Mouse (Mus musculus) embryonic facial prominence, embryonic 15.5 days (tissue): Measurements from ENCODE around the gene Upp2. TPM values are rescaled to one million over a fixed set of nuclear protein-coding genes. Genes with fewer than 3 reads are reported as not detected.

ENCODE experiments used
- ATAC-seq: fragments of 200-750 bp; cut with Nextera tagmentation; 2 replicates; pipeline ENCODE4 v1.8.0; 2017; ENCODE audit warnings: low read depth, moderate TSS enrichment; ENCODE audit not compliant: insufficient number of reproducible peaks, low FRiP score, low TSS enrichment
- H3K27ac ChIP-seq: fragments of 300-500 bp; sonication (generic); replicated peaks from 2 replicates; pipeline ENCODE4 v1.5.1; 2015; ENCODE audit warnings: mild to moderate bottlenecking, inconsistent platforms
- H3K27me3 ChIP-seq: fragments of 300-500 bp; sonication (generic); 2 replicates; pipeline ENCODE4 v1.6.1; 2015; ENCODE audit warnings: inconsistent platforms
- H3K36me3 ChIP-seq: fragments of 300-500 bp; sonication (generic); 2 replicates; pipeline ENCODE4 v1.6.1; 2015; ENCODE audit warnings: mild to moderate bottlenecking, inconsistent platforms
- H3K4me1 ChIP-seq: fragments of 300-500 bp; sonication (generic); 2 replicates; pipeline ENCODE4 v1.6.1; 2015; ENCODE audit warnings: inconsistent platforms
- H3K4me2 ChIP-seq: fragments of 300-500 bp; sonication (generic); replicated peaks from 2 replicates; pipeline ENCODE4 v1.6.1; 2015; ENCODE audit warnings: mild to moderate bottlenecking, inconsistent platforms
- H3K4me3 ChIP-seq: fragments of 300-500 bp; sonication (generic); replicated peaks from 2 replicates; pipeline ENCODE4 v1.5.1; 2015; ENCODE audit warnings: mild to moderate bottlenecking, inconsistent platforms
- H3K9ac ChIP-seq: fragments of 300-500 bp; sonication (generic); 2 replicates; pipeline ENCODE4 v1.6.1; 2015; ENCODE audit warnings: inconsistent platforms
- H3K9me3 ChIP-seq: fragments of 300-500 bp; sonication (generic); replicated peaks from 2 replicates; pipeline ENCODE4 v1.6.1; 2016; ENCODE audit warnings: inconsistent platforms
- WGBS: fragments of 180-500 bp; shearing (Covaris S2); methylation state at CpG from one replicate; pipeline ENCODE4 v1.1.7; 2015; 5-methylcytosine and 5-hydroxymethylcytosine counted together
- polyA plus RNA-seq: library from polyadenylated mRNA; unstranded; fragments of >200 nt; fragmentation: Nextera tagmentation; extraction: Ambion mirVana; gene quantifications from 2 replicates; pipeline ENCODE4 v1.2.1, GENCODE M21; 2015

Upp2 gene
- polyA plus RNA-seq, 1 experiment from 2014 or later, result 11.0 TPM

- WGBS, result 65% methylated on average over 4 of the region's 4 CpGs
Measured at GRCm38 (mm10) chr2:58711049-58711448, 144.0 kb downstream of the Upp2 start.

GRCm38 (mm10) chr2:58711491-58711890 is 144.4 kb downstream of the Upp2 start:
- Histone ChIP-seq H3K4me2 (no peak overlapping the region), H3K4me3 (no peak overlapping the region), H3K4me1 (peaks cover 31% of the 10 kb centered on the region), H3K36me3 (no peaks in the 10 kb centered on the region), H3K27ac (peak overlapping the region; percentile 81), H3K9ac (no peak overlapping the region), H3K9me3 (no peaks in the 10 kb centered on the region), H3K27me3 (no peaks in the 10 kb centered on the region)
- ATAC-seq, result 0 out of 2 replicates have a peak, but pooled peaks have one; percentile 25
- WGBS, result 36% methylated on average over 2 of the region's 2 CpGs

More at GRCm38 (mm10) chr2:58711049-58711448, 144.0 kb downstream of the Upp2 start:
- no peak overlapping the region for H3K9ac ChIP-seq
- H3K27me3 ChIP-seq, result no peaks in the 10 kb centered on the region
- peak overlapping the region; percentile 81 for H3K27ac ChIP-seq
- H3K36me3 ChIP-seq, result no peaks in the 10 kb centered on the region
- no peak for ATAC-seq
- H3K4me1 ChIP-seq, result peaks cover 31% of the 10 kb centered on the region
- H3K9me3 ChIP-seq, result no peaks in the 10 kb centered on the region
- no peak overlapping the region for H3K4me2 ChIP-seq
- no peak overlapping the region for H3K4me3 ChIP-seq

- Histone ChIP-seq H3K4me1 (peaks cover 31% of the 10 kb centered on the region), H3K27ac (peak overlapping the region; percentile 81), H3K4me2 (no peak overlapping the region), H3K36me3 (no peaks in the 10 kb centered on the region), H3K9me3 (no peaks in the 10 kb centered on the region), H3K27me3 (no peaks in the 10 kb centered on the region), H3K4me3 (no peak overlapping the region), H3K9ac (no peak overlapping the region)
- ATAC-seq, result peak; percentile 65
- WGBS, result 13% methylated on average over 5 of the region's 5 CpGs
Measured at GRCm38 (mm10) chr2:58711935-58712334, 144.8 kb downstream of the Upp2 start.

- ATAC-seq, result no peak
- H3K4me1 ChIP-seq, result no peaks in the 10 kb centered on the region
- H3K27ac ChIP-seq, result no peak overlapping the region
- no peaks in the 10 kb centered on the region for H3K27me3 ChIP-seq
- 43% methylated on average over 3 of the region's 3 CpGs for WGBS
- no peaks in the 10 kb centered on the region for H3K36me3 ChIP-seq
- no peaks in the 10 kb centered on the region for H3K9me3 ChIP-seq
- no peak overlapping the region for H3K4me2 ChIP-seq
- no peak overlapping the region for H3K9ac ChIP-seq
- no peak overlapping the region for H3K4me3 ChIP-seq
Measured at GRCm38 (mm10) chr2:58717898-58718297, 150.8 kb downstream of the Upp2 start.

- ATAC-seq, result no peak
- 30% methylated on average over 4 of the region's 4 CpGs for WGBS
Measured at GRCm38 (mm10) chr2:58737192-58737820, 170.2 kb downstream of the Upp2 start.

GRCm38 (mm10) chr2:58741213-58741612 is 174.1 kb downstream of the Upp2 start:
- no peak overlapping the region for H3K4me3 ChIP-seq
- H3K4me2 ChIP-seq, result no peak overlapping the region
- no peak overlapping the region for H3K9ac ChIP-seq
- no peaks in the 10 kb centered on the region for H3K4me1 ChIP-seq
- H3K9me3 ChIP-seq, result no peaks in the 10 kb centered on the region
- no peak for ATAC-seq
- H3K36me3 ChIP-seq, result no peaks in the 10 kb centered on the region
- H3K27ac ChIP-seq, result no peak overlapping the region
- H3K27me3 ChIP-seq, result no peaks in the 10 kb centered on the region
- 87% methylated on average over 1 of the region's 1 CpGs for WGBS

More at GRCm38 (mm10) chr2:58737192-58737820, 170.2 kb downstream of the Upp2 start:
- Histone ChIP-seq H3K27ac (no peak overlapping the region), H3K9ac (no peak overlapping the region), H3K36me3 (no peaks in the 10 kb centered on the region), H3K27me3 (no peaks in the 10 kb centered on the region), H3K9me3 (no peaks in the 10 kb centered on the region), H3K4me2 (no peak overlapping the region), H3K4me1 (no peaks in the 10 kb centered on the region), H3K4me3 (no peak overlapping the region)

GRCm38 (mm10) chr2:58742026-58742425 is 174.9 kb downstream of the Upp2 start:
- ATAC-seq, result no peak
- 88% methylated on average over 4 of the region's 4 CpGs for WGBS
- no peaks in the 10 kb centered on the region for H3K36me3 ChIP-seq
- no peak overlapping the region for H3K4me3 ChIP-seq
- H3K9ac ChIP-seq, result no peak overlapping the region
- no peaks in the 10 kb centered on the region for H3K4me1 ChIP-seq
- H3K4me2 ChIP-seq, result no peak overlapping the region
- no peaks in the 10 kb centered on the region for H3K9me3 ChIP-seq
- H3K27ac ChIP-seq, result no peak overlapping the region
- H3K27me3 ChIP-seq, result no peaks in the 10 kb centered on the region

- no peak for ATAC-seq
- Histone ChIP-seq H3K9ac (no peak overlapping the region), H3K27ac (no peak overlapping the region), H3K4me2 (no peak overlapping the region), H3K4me1 (no peaks in the 10 kb centered on the region), H3K27me3 (no peaks in the 10 kb centered on the region), H3K36me3 (no peaks in the 10 kb centered on the region), H3K9me3 (no peaks in the 10 kb centered on the region), H3K4me3 (no peak overlapping the region)
- 63% methylated on average over 3 of the region's 3 CpGs for WGBS
Measured at GRCm38 (mm10) chr2:58743446-58743845, 176.3 kb downstream of the Upp2 start.

GRCm38 (mm10) chr2:58747483-58748229 is 180.6 kb downstream of the Upp2 start:
- no peaks in the 10 kb centered on the region for H3K4me1 ChIP-seq
- ATAC-seq, result no peak
- no peak overlapping the region for H3K4me2 ChIP-seq
- H3K27me3 ChIP-seq, result no peaks in the 10 kb centered on the region
- H3K9ac ChIP-seq, result no peak overlapping the region
- no peak overlapping the region for H3K4me3 ChIP-seq
- no peaks in the 10 kb centered on the region for H3K9me3 ChIP-seq
- 62% methylated on average over 11 of the region's 11 CpGs for WGBS
- H3K27ac ChIP-seq, result no peak overlapping the region
- no peaks in the 10 kb centered on the region for H3K36me3 ChIP-seq

- Histone ChIP-seq H3K27me3 (no peaks in the 10 kb centered on the region), H3K9me3 (no peaks in the 10 kb centered on the region), H3K9ac (no peak overlapping the region), H3K4me2 (no peak overlapping the region), H3K36me3 (no peaks in the 10 kb centered on the region), H3K4me1 (no peaks in the 10 kb centered on the region), H3K27ac (no peak overlapping the region), H3K4me3 (no peak overlapping the region)
- WGBS, result 75% methylated on average over 5 of the region's 5 CpGs
- ATAC-seq, result no peak
Measured at GRCm38 (mm10) chr2:58748296-58748695, 181.2 kb downstream of the Upp2 start.

GRCm38 (mm10) chr2:58752891-58753290 is 185.8 kb downstream of the Upp2 start:
- no peaks in the 10 kb centered on the region for H3K9me3 ChIP-seq
- 31% methylated on average over 2 of the region's 2 CpGs for WGBS
- H3K9ac ChIP-seq, result no peak overlapping the region
- no peak overlapping the region for H3K4me3 ChIP-seq
- no peak for ATAC-seq
- H3K27ac ChIP-seq, result no peak overlapping the region
- no peaks in the 10 kb centered on the region for H3K36me3 ChIP-seq
- no peaks in the 10 kb centered on the region for H3K27me3 ChIP-seq
- H3K4me1 ChIP-seq, result no peaks in the 10 kb centered on the region
- H3K4me2 ChIP-seq, result no peak overlapping the region
